Mouse (Mus musculus) olfactory bulb, adult 2 months (tissue): ENCODE results near the gene Chst10.

ENCODE experiments used
- CTCF ChIP-seq: fragments of 200-500 bp; IDR thresholded peaks from 2 replicates; pipeline ENCODE4 v1.5.1; 2012; ENCODE audit warnings: low read depth, mild to moderate bottlenecking, low read length, moderate library complexity; ENCODE audit not compliant: insufficient read depth
- POLR2A ChIP-seq: fragments of 200-500 bp; IDR thresholded peaks from 2 replicates; pipeline ENCODE4 v1.6.1; 2012; ENCODE audit warnings: mild to moderate bottlenecking, low read depth, low read length, moderate library complexity; ENCODE audit not compliant: insufficient read depth

DNA sequence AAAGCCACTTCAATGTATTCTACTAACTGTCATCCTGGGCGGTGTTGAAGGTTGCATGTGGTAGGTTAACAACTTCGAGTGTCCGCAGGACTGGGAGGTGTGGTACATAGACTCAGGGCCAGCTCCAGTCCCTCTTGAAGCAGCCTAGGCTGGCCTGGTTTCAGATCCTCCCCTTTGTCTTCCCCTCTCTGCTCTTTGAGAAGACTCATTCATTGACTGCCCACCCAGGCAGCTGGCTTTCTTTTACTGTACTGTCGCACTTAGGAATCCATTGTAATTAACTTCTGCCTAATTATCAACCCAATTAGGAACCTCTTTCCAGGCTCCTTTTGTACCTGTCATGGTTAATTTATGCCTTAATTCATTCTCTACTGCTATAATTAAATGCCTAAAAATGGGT is 54.7 kb downstream of the Chst10 start:
- no peak for TF ChIP-seq CTCF
- TF ChIP-seq POLR2A = no peak
